Mouse (Mus musculus): ENCODE results near the gene Trpm5. TPM values are rescaled to one million over a fixed set of nuclear protein-coding genes. Genes with fewer than 3 reads are reported as not detected.

Trpm5 gene
- under 1 TPM; 0.12 TPM for total RNA-seq (2021)
- long read RNA-seq, experiment 1, partial matches to known transcripts: 1 of 1 reads
- long read RNA-seq, experiment 1, other reads (novel, unspliced or antisense): 0 of 1 reads
- long read RNA-seq, experiment 2: 0 reads

- intact Hi-C loops (cut with DNase I): loop anchor here (1.0 to 2.0 kb wide), 3 partner anchors 43 to 372 kb away; no protein-coding TSS in a partner anchor
- DNase-seq: peak; percentile 78 to 87
Measured at GRCm38 (mm10) chr7:143094592-143095553, at the start of gene Trpm5. TSS of gene Trpm5 (minus strand) at chr7:143094642.

- DNase-seq: no peak
- intact Hi-C loops (cut with DNase I): no loop called here
Measured at GRCm38 (mm10) chr7:143142680-143143079, 48.2 kb upstream of the Trpm5 start.

GRCm38 (mm10) chr7:143139932-143140331 is 45.5 kb upstream of the Trpm5 start:
- intact Hi-C loops (cut with DNase I): loop anchor here (5.0 kb wide), 1 partner anchor 133 kb away; the partner anchor contains the start of gene Tspan32
- DNase-seq: peak; percentile 60 to 70

- peak; percentile 76 to 82 for DNase-seq
- intact Hi-C loops (cut with DNase I): loop anchor here (1.0 to 5.0 kb wide), 2 partner anchors 43 to 131 kb away; partner anchors contain the start of gene Tspan32
Measured at GRCm38 (mm10) chr7:143138789-143139188, 44.3 kb upstream of the Trpm5 start.

- intact Hi-C loops (cut with DNase I): loop anchor here (5.0 kb wide), 1 partner anchor 129 kb away; the partner anchor contains the start of gene Tspan32
- peak in 1 of 2 experiments; percentile 54 for DNase-seq
Measured at GRCm38 (mm10) chr7:143136561-143136960, 42.1 kb upstream of the Trpm5 start.

- DNase-seq: no peak
- intact Hi-C loops (cut with DNase I): loop anchor here (5.0 kb wide), 1 partner anchor 129 kb away; the partner anchor contains the start of gene Tspan32
Measured at GRCm38 (mm10) chr7:143136125-143136524, 41.7 kb upstream of the Trpm5 start.

- intact Hi-C loops (cut with DNase I): no loop called here
- DNase-seq: no peak
Measured at GRCm38 (mm10) chr7:143132815-143133214, 38.4 kb upstream of the Trpm5 start.

GRCm38 (mm10) chr7:143124902-143125301 is 30.5 kb upstream of the Trpm5 start:
- intact Hi-C loops (cut with DNase I): no loop called here
- no peak for DNase-seq

GRCm38 (mm10) chr7:143123876-143124669 is 29.6 kb upstream of the Trpm5 start:
- DNase-seq: peak; percentile 73 to 84
- intact Hi-C loops (cut with DNase I): no loop called here

- intact Hi-C loops (cut with DNase I): no loop called here
- peak; percentile 73 to 82 for DNase-seq
Measured at GRCm38 (mm10) chr7:143122191-143122590, 27.7 kb upstream of the Trpm5 start.

GRCm38 (mm10) chr7:143119826-143120225 is 25.4 kb upstream of the Trpm5 start:
- no peak for DNase-seq
- intact Hi-C loops (cut with DNase I): no loop called here

- intact Hi-C loops (cut with DNase I): no loop called here
Measured at GRCm38 (mm10) chr7:143119407-143119806, 25.0 kb upstream of the Trpm5 start.

GRCm38 (mm10) chr7:143116521-143116920 is 22.1 kb upstream of the Trpm5 start:
- intact Hi-C loops (cut with DNase I): no loop called here
- DNase-seq: no peak

More at GRCm38 (mm10) chr7:143119407-143119806, 25.0 kb upstream of the Trpm5 start:
- DNase-seq: no peak

GRCm38 (mm10) chr7:143114773-143115172 is 20.3 kb upstream of the Trpm5 start:
- DNase-seq: no peak
- intact Hi-C loops (cut with DNase I): no loop called here

- intact Hi-C loops (cut with DNase I): no loop called here
Measured at GRCm38 (mm10) chr7:143112395-143112794, 18.0 kb upstream of the Trpm5 start.

GRCm38 (mm10) chr7:143111719-143112118 is 17.3 kb upstream of the Trpm5 start:
- intact Hi-C loops (cut with DNase I): no loop called here
- peak; percentile 35 to 37 for DNase-seq

More at GRCm38 (mm10) chr7:143112395-143112794, 18.0 kb upstream of the Trpm5 start:
- DNase-seq: peak; percentile 27 to 28

GRCm38 (mm10) chr7:143110803-143111202 is 16.4 kb upstream of the Trpm5 start:
- intact Hi-C loops (cut with DNase I): no loop called here
- DNase-seq: no peak

- intact Hi-C loops (cut with DNase I): no loop called here
- DNase-seq: no peak
Measured at GRCm38 (mm10) chr7:143109696-143110095, 15.3 kb upstream of the Trpm5 start.

GRCm38 (mm10) chr7:143108996-143109660 is 14.7 kb upstream of the Trpm5 start:
- intact Hi-C loops (cut with DNase I): no loop called here
- DNase-seq: peak; percentile 30 to 35

- peak; percentile 67 to 74 for DNase-seq
Measured at GRCm38 (mm10) chr7:143108200-143108599, 13.8 kb upstream of the Trpm5 start.

More at GRCm38 (mm10) chr7:143108200-143108599, 13.8 kb upstream of the Trpm5 start:
- intact Hi-C loops (cut with DNase I): no loop called here

All from heart, postnatal 14 days (tissue).